Mouse (Mus musculus) hindbrain, embryonic 12.5 days (tissue): ENCODE results near the gene Pde2a. TPM values are rescaled to one million over a fixed set of nuclear protein-coding genes. Genes with fewer than 3 reads are reported as not detected.

Experiments used
- microRNA counts: library from miRNA; unstranded; fragments of <30 nt; microRNA quantifications from one replicate; lab custom pipeline; 2017
- microRNA-seq: library from miRNA; unstranded; fragments of <30 nt; microRNA quantifications from one replicate; pipeline ENCODE4, GENCODE M21; 2017
- polyA plus RNA-seq: library from polyadenylated mRNA; unstranded; fragments of >200 nt; fragmentation: Nextera tagmentation; extraction: Ambion mirVana; gene quantifications from 2 replicates; pipeline ENCODE4 v1.2.1, GENCODE M21; 2016

Gene Pde2a
- polyA plus RNA-seq, 1 experiment from 2014 or later = 26.9 TPM

MicroRNAs within 50 kb of the gene (microRNA counts, 519-probe panel; counts per million panel counts)
- 470 counts per million, percentile 58 among the panel's probes with 10 or more counts for microRNA mmu-miR-139-3p (lab: Ali Mortazavi, UCI)
- microRNA mmu-miR-139-5p (lab: Ali Mortazavi, UCI) = 2,220 counts per million, percentile 63 among the panel's probes with 10 or more counts

Small RNA genes lying within 50 kb of the gene (microRNA-seq; reads per million reads assigned to microRNA genes)
- gene Mir139 = 3,134 reads per million, percentile 85 among the genes with 10 or more reads in this experiment

Other genes with a start within 250 kb of the Pde2a start
- gene Atg16l2, start 119.4 kb upstream of the Pde2a start, polyA plus RNA-seq = 14.7 and 18.3 TPM in 2 replicates
- 10.6 and 11.5 TPM in 2 replicates for gene Stard10, start 104.6 kb upstream of the Pde2a start, polyA plus RNA-seq
- 17.2 and 26.9 TPM in 2 replicates for gene Arap1, start 73.6 kb upstream of the Pde2a start, polyA plus RNA-seq
- gene Gm45837, start 10.8 kb upstream of the Pde2a start, polyA plus RNA-seq = not detected in 2 replicates
- not detected in 2 replicates for gene Art2b, start 163.9 kb downstream of the Pde2a start, polyA plus RNA-seq
- 37.8 and 38.4 TPM in 2 replicates for gene Clpb, start 241.9 kb downstream of the Pde2a start, polyA plus RNA-seq